Mouse (Mus musculus) CH12.LX (cell line): ENCODE data around the gene Sh3d21. TPM values are rescaled to one million over a fixed set of nuclear protein-coding genes. Genes with fewer than 3 reads are reported as not detected.

Experiments
- DNase-seq: peaks from one replicate; pipeline ENCODE4 v3.0.0-alpha.2; 2013; ENCODE audit errors: extremely low read depth
- H3K27ac ChIP-seq: 2 replicates; pipeline ENCODE4 v1.5.1; 2012; ENCODE audit warnings: low read depth, mild to moderate bottlenecking, control low read depth, moderate library complexity; ENCODE audit not compliant: insufficient read depth
- H3K27me3 ChIP-seq: replicated peaks from 2 replicates; pipeline ENCODE3; 2012; ENCODE audit warnings: inconsistent platforms
- H3K36me3 ChIP-seq, 2 experiments: replicated peaks in 1 of 2; 2 replicates each; pipeline versions ENCODE3 to v1.6.1; 2012; ENCODE audit warnings: inconsistent platforms in 1 of 2, low read length in 1 of 2, mild to moderate bottlenecking in 1 of 2, mixed read lengths in 1 of 2, moderate library complexity in 1 of 2; ENCODE audit not compliant: control insufficient read depth in 1 of 2, insufficient read depth in 1 of 2
- H3K4me1 ChIP-seq, 2 experiments: 2 replicates each; pipeline ENCODE4 v1.6.1; 2012; ENCODE audit warnings: inconsistent platforms in 1 of 2, moderate library complexity in 1 of 2; ENCODE audit not compliant: insufficient read depth in 2 of 2, control insufficient read depth in 1 of 2
- H3K4me2 ChIP-seq: 2 replicates; pipeline ENCODE4 v1.6.1; 2012; ENCODE audit warnings: low read depth, mild to moderate bottlenecking, control low read depth; ENCODE audit not compliant: poor library complexity, insufficient read depth, severe bottlenecking
- H3K4me3 ChIP-seq, 3 experiments: fragments of 150-350 bp in 1 of 3; sonication (generic) in 1 of 3; replicated peaks in 1 of 3; 2 replicates each; pipeline versions ENCODE3 to v1.5.1; 2011 to 2012; ENCODE audit warnings: low read depth in 2 of 3, low read length in 2 of 3, mild to moderate bottlenecking in 2 of 3, moderate library complexity in 2 of 3, control low read depth in 1 of 3, improper control_type of control experiment in 1 of 3, inconsistent platforms in 1 of 3, mixed read lengths in 1 of 3; ENCODE audit not compliant: poor library complexity in 1 of 3
- H3K79me2 ChIP-seq: replicated peaks from 2 replicates; pipeline ENCODE4 v1.6.1; 2012; ENCODE audit warnings: mild to moderate bottlenecking, moderate library complexity; ENCODE audit not compliant: control insufficient read depth, poor library complexity, insufficient read depth, severe bottlenecking; ENCODE audit errors: extremely low read depth
- H3K9ac ChIP-seq: 2 replicates; pipeline ENCODE4 v1.6.1; 2012; ENCODE audit warnings: low read depth, mild to moderate bottlenecking, control low read depth, moderate library complexity; ENCODE audit not compliant: insufficient read depth
- H3K9me3 ChIP-seq: replicated peaks from 2 replicates; pipeline ENCODE3; 2012; ENCODE audit warnings: low read length, inconsistent platforms, mixed read lengths
- CTCF ChIP-seq, 2 experiments: IDR thresholded peaks in 1 of 2; conservative IDR thresholded peaks in 1 of 2; 2 replicates each; pipeline ENCODE4 v1.5.1; 2011 to 2012; ENCODE audit warnings: low read depth in 2 of 2, low read length in 2 of 2, improper control_type of control experiment in 1 of 2, inconsistent platforms in 1 of 2, mild to moderate bottlenecking in 1 of 2, moderate library complexity in 1 of 2
- E2F4 ChIP-seq: IDR thresholded peaks from 2 replicates; pipeline ENCODE4 v1.6.1; 2011; ENCODE audit warnings: low read depth, low read length, improper control_type of control experiment; ENCODE audit not compliant: insufficient replicate concordance
- ELF1 ChIP-seq: IDR thresholded peaks from 2 replicates; pipeline ENCODE4 v1.6.1; 2014; ENCODE audit warnings: low read depth, mild to moderate bottlenecking, inconsistent platforms, low read length, improper control_type of control experiment
- ETS1 ChIP-seq: conservative IDR thresholded peaks from 2 replicates; pipeline ENCODE4 v1.6.1; 2012; ENCODE audit warnings: low read depth, mild to moderate bottlenecking, inconsistent platforms, low read length, improper control_type of control experiment, moderate library complexity
- KAT2A ChIP-seq: IDR thresholded peaks from 2 replicates; pipeline ENCODE4 v1.6.1; 2012; ENCODE audit warnings: low read length, improper control_type of control experiment, inconsistent platforms; ENCODE audit not compliant: insufficient replicate concordance
- MXI1 ChIP-seq: IDR thresholded peaks from 2 replicates; pipeline ENCODE4 v1.6.1; 2011; ENCODE audit warnings: mild to moderate bottlenecking, low read depth, low read length, improper control_type of control experiment
- MYC ChIP-seq: IDR thresholded peaks from 2 replicates; pipeline ENCODE4 v1.6.1; 2011; ENCODE audit warnings: low read depth, mild to moderate bottlenecking, improper control_type of control experiment, low read length
- NELFE ChIP-seq: IDR thresholded peaks from 2 replicates; pipeline ENCODE4 v1.6.1; 2011; ENCODE audit warnings: low read depth, low read length, improper control_type of control experiment
- PAX5 ChIP-seq: IDR thresholded peaks from 2 replicates; pipeline ENCODE4 v1.6.1; 2012; ENCODE audit warnings: low read length, inconsistent platforms, mixed read lengths
- POLR2AphosphoS2 ChIP-seq: IDR thresholded peaks from 2 replicates; pipeline ENCODE4 v1.6.1; 2011; ENCODE audit warnings: low read depth, low read length, improper control_type of control experiment
- RCOR1 ChIP-seq: conservative IDR thresholded peaks from 2 replicates; pipeline ENCODE4 v1.6.1; 2012; ENCODE audit warnings: low read depth, mild to moderate bottlenecking, inconsistent platforms, low read length, improper control_type of control experiment
- SMC3 ChIP-seq: IDR thresholded peaks from 2 replicates; pipeline ENCODE4 v1.6.1; 2011; ENCODE audit warnings: low read depth, low read length, improper control_type of control experiment
- USF1 ChIP-seq: IDR thresholded peaks from 2 replicates; pipeline ENCODE4 v1.6.1; 2014; ENCODE audit warnings: low read depth, mild to moderate bottlenecking, inconsistent platforms, low read length, improper control_type of control experiment
- ZNF384 ChIP-seq: IDR thresholded peaks from 2 replicates; pipeline ENCODE4 v1.6.1; 2012; ENCODE audit warnings: low read depth, low read length, improper control_type of control experiment, inconsistent platforms
- dilution Hi-C: fragments of 300-500 bp; cut with MboI; formaldehyde crosslinking; loops from 2 replicates; pipeline ENCODE4 v1.14.3; 2020; ENCODE audit warnings: low sequenced_read_pairs; ENCODE audit not compliant: extremely low pct_unique_long_range_greater_than_20kb, extremely low pct_ligation_motif_present
- in situ Hi-C: fragments of 300-500 bp; cut with MboI; formaldehyde crosslinking; loops from 3 replicates; pipeline ENCODE4 v1.14.3; 2019; ENCODE audit warnings: low sequenced_read_pairs, low pct_ligation_motif_present, low pct_unique_long_range_greater_than_20kb, mixed read lengths
- polyA plus RNA-seq: library from polyadenylated mRNA; unstranded; fragments of >175 nt; gene quantifications from 2 replicates; pipeline ENCODE4 v1.2.1, GENCODE M21; 2012; ENCODE audit warnings: low read depth; ENCODE audit not compliant: insufficient read length
- total RNA-seq, 2 experiments: library from RNA; depleted of rRNA; stranded (reverse); fragments of 300-350 nt in 1 of 2; fragments of >200 nt in 1 of 2; gene quantifications; 2 replicates each; pipeline ENCODE4 v1.2.3; 2012 to 2014

Gene Sh3d21
- total and polyA plus RNA-seq, 3 experiments: 0.21 to 0.46 (median 0.35) TPM

DNA sequence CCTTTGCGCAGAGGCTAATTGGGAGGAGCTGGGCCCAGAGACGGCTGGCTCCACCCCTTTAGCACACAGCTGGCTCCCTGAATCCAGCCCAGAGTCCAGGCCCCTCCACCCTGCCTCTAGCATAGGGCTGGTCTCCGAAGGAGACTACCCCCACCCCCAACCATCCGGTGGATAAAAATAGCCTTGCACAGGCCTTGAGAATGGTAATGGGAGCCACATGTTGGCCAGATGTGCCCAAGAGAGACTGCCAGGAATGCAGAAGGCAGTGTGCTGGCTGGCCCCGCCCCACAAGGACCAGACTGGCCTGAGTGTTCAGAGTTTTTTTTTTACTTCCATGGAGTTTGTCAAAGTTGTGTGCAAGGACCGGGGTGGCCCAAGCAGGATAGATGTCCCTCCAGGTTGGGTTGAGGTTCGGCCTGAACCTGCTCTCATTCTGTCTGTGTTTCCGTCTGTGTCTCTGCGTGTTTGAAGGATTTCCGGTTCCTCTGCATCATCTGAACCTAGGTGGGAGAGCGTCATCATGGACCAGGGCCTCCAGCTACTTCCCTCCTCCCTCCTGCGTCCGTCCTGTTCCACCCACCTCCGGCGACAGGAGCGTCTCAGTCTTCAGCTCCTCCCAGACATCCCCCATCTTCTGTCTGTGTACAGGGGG is 12.9 kb downstream of the Sh3d21 start:
- TF ChIP-seq USF1: no peak
- TF ChIP-seq, all 38 proteins: peak for 0
- Histone ChIP-seq H3K27ac (no peak overlapping the region), H3K79me2 (no peaks in the 10 kb centered on the region), H3K9ac (no peak overlapping the region), H3K36me3 (peaks cover 0 to 57% of the 10 kb centered on the region in 2 experiments), H3K27me3 (no peaks in the 10 kb centered on the region), H3K4me2 (no peak overlapping the region), H3K9me3 (no peaks in the 10 kb centered on the region), H3K4me3 (no peak overlapping the region), H3K4me1 (peaks cover 11 to 14% of the 10 kb centered on the region in 2 experiments; a peak in 3 of 4 replicates)
- in situ Hi-C loops: no loop called here
- dilution Hi-C loops: no loop called here
- DNase-seq: no peak

DNA sequence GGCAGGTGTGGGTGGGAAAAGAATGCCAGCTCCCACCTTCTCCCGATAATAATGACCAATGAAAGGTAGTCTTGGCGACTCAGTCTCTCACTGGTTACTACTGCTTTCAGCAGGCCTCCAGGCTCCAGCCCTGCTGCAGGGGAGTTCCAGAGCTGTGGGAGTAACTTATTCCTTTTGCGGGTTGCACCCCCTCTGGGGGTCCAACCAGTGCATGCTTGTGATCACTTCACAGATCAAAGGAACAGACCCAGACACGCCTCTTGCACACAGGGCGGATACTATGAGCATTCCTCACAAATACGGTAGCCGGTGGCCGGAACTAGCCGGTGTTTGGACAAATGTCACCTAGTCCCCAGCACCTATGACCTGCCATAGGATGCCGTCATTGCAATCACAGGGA is 13.5 kb downstream of the Sh3d21 start:
- no peak overlapping the region for H3K4me3 ChIP-seq
- no peak overlapping the region for H3K4me2 ChIP-seq
- peaks cover 11 to 14% of the 10 kb centered on the region in 2 experiments; a peak in 3 of 4 replicates for H3K4me1 ChIP-seq
- H3K27me3 ChIP-seq: no peaks in the 10 kb centered on the region
- H3K9me3 ChIP-seq: no peaks in the 10 kb centered on the region
- no peak overlapping the region for H3K27ac ChIP-seq
- no peak for TF ChIP-seq ETS1
- TF ChIP-seq KAT2A: no peak
- TF ChIP-seq RCOR1: no peak
- no peak for TF ChIP-seq SMC3
- no peak for TF ChIP-seq ZNF384
- no peak for TF ChIP-seq E2F4
- no peak for TF ChIP-seq POLR2AphosphoS2
- no peak for TF ChIP-seq MXI1
- H3K79me2 ChIP-seq: no peaks in the 10 kb centered on the region
- dilution Hi-C loops (no loop called here), in situ Hi-C loops (no loop called here)
- no peak overlapping the region for H3K9ac ChIP-seq
- peaks cover 0 to 52% of the 10 kb centered on the region in 2 experiments for H3K36me3 ChIP-seq
- DNase-seq: no peak

DNA sequence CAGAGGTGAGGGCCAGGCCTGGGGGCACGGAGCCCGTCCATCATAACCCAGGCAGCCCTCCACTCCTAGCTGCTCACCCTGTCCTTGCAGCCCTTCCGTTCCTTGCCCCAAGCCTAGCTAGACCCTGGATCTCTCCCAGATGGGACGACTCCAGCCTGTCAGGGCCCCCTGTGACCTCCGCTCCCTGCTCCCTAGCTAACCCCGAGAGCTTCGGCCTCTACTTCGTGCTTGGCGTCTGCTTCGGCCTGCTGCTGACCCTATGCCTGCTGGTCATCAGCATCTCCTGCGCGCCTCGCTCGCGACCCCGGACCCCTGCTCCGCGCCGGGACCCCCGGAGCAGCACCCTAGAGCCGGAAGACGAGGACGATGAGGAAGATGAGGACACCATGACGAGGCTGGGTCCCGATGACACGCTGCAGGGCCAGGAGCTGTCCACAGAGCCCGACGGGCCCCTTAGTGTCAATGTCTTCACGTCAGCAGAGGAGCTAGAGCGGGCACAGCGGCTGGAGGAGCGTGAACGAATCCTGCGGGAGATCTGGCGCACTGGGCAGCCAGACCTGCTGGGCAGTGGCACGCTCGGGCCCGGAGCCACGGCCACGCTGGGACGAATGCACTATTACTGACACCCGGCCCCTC is 14.1 kb downstream of the Sh3d21 start:
- 0 out of 2 replicates have a peak overlapping the region, but pooled peaks have one; percentile 1 for H3K4me2 ChIP-seq
- no peaks in the 10 kb centered on the region for H3K79me2 ChIP-seq
- no peak overlapping the region for H3K9ac ChIP-seq
- no peaks in the 10 kb centered on the region for H3K9me3 ChIP-seq
- peaks cover 11 to 14% of the 10 kb centered on the region in 2 experiments; a peak in 3 of 4 replicates for H3K4me1 ChIP-seq
- TF ChIP-seq RCOR1 (no peak), PAX5 (no peak), MYC (no peak), ELF1 (no peak), CTCF (conservative IDR thresholded peaks at IDR 0.05 in 1 of 2, IDR thresholded peaks at IDR 0.05 in 1 of 2; ENCODE audit: low read depth in 2 of 2, low read length in 2 of 2) (no peak), USF1 (no peak), NELFE (no peak)
- DNase-seq: no peak
- peak overlapping the region in 2 of 3 experiments; percentile 38 to 56 for H3K4me3 ChIP-seq
- H3K27ac ChIP-seq: no peak overlapping the region
- H3K27me3 ChIP-seq: no peaks in the 10 kb centered on the region
- H3K36me3 ChIP-seq: peaks cover 0 to 48% of the 10 kb centered on the region in 2 experiments
- dilution Hi-C loops: no loop called here
- in situ Hi-C loops: no loop called here
